Mouse (Mus musculus) heart, postnatal 10 days (tissue): ENCODE data around the gene Anks1b. TPM values are rescaled to one million over a fixed set of nuclear protein-coding genes. Genes with fewer than 3 reads are reported as not detected.

ENCODE experiments used
- DNase-seq, 2 experiments: peaks; one replicate each; pipeline ENCODE4 v3.0.0; 2021
- intact Hi-C: fragments of 180-260 bp; cut with DNase I; formaldehyde crosslinking; loops from one replicate; pipeline ENCODE4 v1.15.1; 2025
- total RNA-seq, 2 experiments: library from RNA; stranded (reverse); gene quantifications; 2 replicates each; pipeline ENCODE4 v1.2.3; 2021

The Anks1b gene
- under 1 TPM; 0.19 to 0.25 TPM for total RNA-seq

GRCm38 (mm10) chr10:89873146-89873950, at the start of gene Anks1b:
Anks1b (plus strand) TSS chr10:89873509.
- intact Hi-C loops: no loop called here

GRCm38 (mm10) chr10:89823906-89824305, 49.4 kb upstream of the Anks1b start:
- intact Hi-C loops: loop anchor here (5.0 to 10.0 kb wide), 4 partner anchors 77 to 499 kb away; no protein-coding TSS in a partner anchor

More at GRCm38 (mm10) chr10:89873146-89873950, at the start of gene Anks1b:
- DNase-seq: peak; percentile 11 to 29

GRCm38 (mm10) chr10:89826896-89827295, 46.4 kb upstream of the Anks1b start:
- no peak for DNase-seq
- intact Hi-C loops: loop anchor here (10.0 kb wide), 1 partner anchor 502 kb away; no protein-coding TSS in a partner anchor

More at GRCm38 (mm10) chr10:89823906-89824305, 49.4 kb upstream of the Anks1b start:
- DNase-seq: peak; percentile 53 to 65

GRCm38 (mm10) chr10:89832334-89832733, 41.0 kb upstream of the Anks1b start:
- DNase-seq: no peak
- intact Hi-C loops: no loop called here

GRCm38 (mm10) chr10:89833166-89833565, 40.1 kb upstream of the Anks1b start:
- intact Hi-C loops: no loop called here
- peak in 1 of 2 experiments; percentile 12 for DNase-seq

- intact Hi-C loops: no loop called here
Measured at GRCm38 (mm10) chr10:89837476-89837875, 35.8 kb upstream of the Anks1b start.

GRCm38 (mm10) chr10:89838834-89839233, 34.5 kb upstream of the Anks1b start:
- no peak for DNase-seq
- intact Hi-C loops: no loop called here

More at GRCm38 (mm10) chr10:89837476-89837875, 35.8 kb upstream of the Anks1b start:
- DNase-seq: no peak

- DNase-seq: no peak
- intact Hi-C loops: no loop called here
Measured at GRCm38 (mm10) chr10:89850951-89851350, 22.4 kb upstream of the Anks1b start.

GRCm38 (mm10) chr10:89855251-89855875, 17.9 kb upstream of the Anks1b start:
- DNase-seq: no peak
- intact Hi-C loops: no loop called here

GRCm38 (mm10) chr10:89856286-89856685, 17.0 kb upstream of the Anks1b start:
- intact Hi-C loops: no loop called here
- peak; percentile 18 to 19 for DNase-seq

GRCm38 (mm10) chr10:89868211-89868610, 5.1 kb upstream of the Anks1b start:
- intact Hi-C loops: no loop called here
- DNase-seq: no peak

- no peak for DNase-seq
- intact Hi-C loops: no loop called here
Measured at GRCm38 (mm10) chr10:89868836-89869235, 4.5 kb upstream of the Anks1b start.

GRCm38 (mm10) chr10:89872501-89873145, 686 bp upstream of the Anks1b start:
- DNase-seq: peak; percentile 2 to 15
- intact Hi-C loops: no loop called here

- no peak for DNase-seq
Measured at GRCm38 (mm10) chr10:89874036-89874435, 727 bp downstream of the Anks1b start.

GRCm38 (mm10) chr10:89883561-89883960, 10.3 kb downstream of the Anks1b start:
- no peak for DNase-seq
- intact Hi-C loops: no loop called here

More at GRCm38 (mm10) chr10:89874036-89874435, 727 bp downstream of the Anks1b start:
- intact Hi-C loops: no loop called here

- intact Hi-C loops: no loop called here
Measured at GRCm38 (mm10) chr10:89902720-89903337, 29.5 kb downstream of the Anks1b start.

GRCm38 (mm10) chr10:89911889-89912288, 38.6 kb downstream of the Anks1b start:
- intact Hi-C loops: no loop called here
- DNase-seq: no peak

More at GRCm38 (mm10) chr10:89902720-89903337, 29.5 kb downstream of the Anks1b start:
- DNase-seq: no peak

GRCm38 (mm10) chr10:89913174-89913573, 39.9 kb downstream of the Anks1b start:
- DNase-seq: no peak
- intact Hi-C loops: no loop called here

GRCm38 (mm10) chr10:89917141-89917540, 43.8 kb downstream of the Anks1b start:
- intact Hi-C loops: no loop called here
- DNase-seq: no peak

- intact Hi-C loops: no loop called here
- DNase-seq: no peak
Measured at GRCm38 (mm10) chr10:89921965-89922364, 48.7 kb downstream of the Anks1b start.

GRCm38 (mm10) chr10:89942180-89942579, 68.9 kb downstream of the Anks1b start:
- DNase-seq: no peak
- intact Hi-C loops: no loop called here
